Mouse (Mus musculus) lung, embryonic 15.5 days (tissue): ENCODE results near the gene Serpinb9. TPM values are rescaled to one million over a fixed set of nuclear protein-coding genes. Genes with fewer than 3 reads are reported as not detected.

Experiments used
- ATAC-seq: fragments of 200-750 bp; cut with Nextera tagmentation; 2 replicates; pipeline ENCODE4 v1.8.0; 2017; ENCODE audit warnings: moderate number of reproducible peaks, borderline replicate concordance; ENCODE audit not compliant: low FRiP score, low TSS enrichment; ENCODE audit errors: extremely low read depth
- H3K27ac ChIP-seq: fragments of 300-500 bp; sonication (generic); 2 replicates; pipeline ENCODE4 v1.5.1; 2015; ENCODE audit warnings: moderate library complexity, mild to moderate bottlenecking, inconsistent platforms
- H3K27me3 ChIP-seq: fragments of 300-500 bp; sonication (generic); 2 replicates; pipeline ENCODE4 v1.6.1; 2015; ENCODE audit warnings: inconsistent platforms
- H3K36me3 ChIP-seq: fragments of 300-500 bp; sonication (generic); 2 replicates; pipeline ENCODE4 v1.6.1; 2015; ENCODE audit warnings: inconsistent platforms
- H3K4me1 ChIP-seq: fragments of 300-500 bp; sonication (generic); 2 replicates; pipeline ENCODE4 v1.6.1; 2015; ENCODE audit warnings: inconsistent platforms
- H3K4me2 ChIP-seq: fragments of 300-500 bp; sonication (generic); 2 replicates; pipeline ENCODE4 v1.6.1; 2015; ENCODE audit warnings: inconsistent platforms, mild to moderate bottlenecking, moderate library complexity
- H3K4me3 ChIP-seq: fragments of 300-500 bp; sonication (generic); 2 replicates; pipeline ENCODE4 v1.5.1; 2015; ENCODE audit warnings: mild to moderate bottlenecking, inconsistent platforms
- H3K9ac ChIP-seq: fragments of 300-500 bp; sonication (generic); 2 replicates; pipeline ENCODE4 v1.6.1; 2015; ENCODE audit warnings: inconsistent platforms
- H3K9me3 ChIP-seq: fragments of 300-500 bp; sonication (generic); 2 replicates; pipeline ENCODE4 v1.6.1; 2016; ENCODE audit warnings: inconsistent platforms
- WGBS: fragments of 180-500 bp; shearing (Covaris S2); methylation state at CpG from one replicate; pipeline ENCODE4 v1.1.7; 2015; 5-methylcytosine and 5-hydroxymethylcytosine counted together
- polyA plus RNA-seq: library from polyadenylated mRNA; unstranded; fragments of >200 nt; fragmentation: Nextera tagmentation; extraction: Ambion mirVana; gene quantifications from 2 replicates; pipeline ENCODE4 v1.2.1, GENCODE M21; 2015

The Serpinb9 gene
- polyA plus RNA-seq, 1 experiment from 2014 or later = 36.3 TPM

DNA sequence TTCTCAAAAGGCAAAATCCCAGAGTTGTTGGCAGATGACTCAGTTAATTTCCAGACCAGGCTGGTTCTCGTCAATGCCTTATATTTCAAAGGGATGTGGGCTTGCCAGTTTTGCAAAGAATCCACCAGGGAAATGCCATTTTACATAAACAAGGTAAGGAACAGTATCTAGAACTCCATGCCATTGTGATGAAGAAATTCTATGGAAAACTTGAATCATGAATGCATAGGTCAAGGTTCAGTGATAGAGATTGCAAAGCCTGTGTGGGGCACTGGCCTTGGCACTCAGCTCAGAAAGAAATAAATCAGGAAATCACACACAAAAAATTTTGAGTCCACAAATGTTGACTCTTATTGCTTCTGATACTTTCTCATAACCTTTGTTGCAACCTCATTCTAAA is 32.5 kb downstream of the Serpinb9 start:
- Histone ChIP-seq H3K9ac (no peak overlapping the region), H3K36me3 (no peaks in the 10 kb centered on the region), H3K27me3 (no peaks in the 10 kb centered on the region), H3K4me1 (no peaks in the 10 kb centered on the region), H3K4me2 (no peak overlapping the region), H3K9me3 (no peaks in the 10 kb centered on the region), H3K4me3 (no peak overlapping the region), H3K27ac (no peak overlapping the region)
- WGBS = 56% methylated on average over 1 of the region's 1 CpGs
- no peak for ATAC-seq

DNA sequence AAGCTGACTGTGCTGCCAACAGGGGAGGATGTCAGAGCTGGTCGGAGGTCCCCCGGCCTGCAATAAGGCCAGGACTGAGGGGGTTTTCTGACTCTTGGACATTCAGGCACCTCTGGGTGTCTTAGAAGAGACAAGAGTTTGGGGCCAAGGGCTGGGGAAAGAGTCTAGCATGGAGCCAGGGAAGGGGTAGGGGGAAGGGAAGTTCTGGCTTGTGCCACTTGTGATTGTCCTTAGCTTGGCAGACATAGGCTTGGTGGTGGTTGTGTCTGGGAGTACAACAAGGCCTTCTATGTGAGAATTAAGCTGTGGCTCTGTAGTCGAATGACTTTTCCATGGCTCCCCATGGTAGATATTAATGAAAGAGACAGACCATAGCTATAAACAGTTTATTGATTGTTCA is 40.5 kb downstream of the Serpinb9 start:
- no peak overlapping the region for H3K9ac ChIP-seq
- H3K27me3 ChIP-seq = no peaks in the 10 kb centered on the region
- H3K4me3 ChIP-seq = no peak overlapping the region
- H3K9me3 ChIP-seq = no peaks in the 10 kb centered on the region
- H3K27ac ChIP-seq = no peak overlapping the region
- no peaks in the 10 kb centered on the region for H3K4me1 ChIP-seq
- WGBS = 97% methylated on average over 3 of the region's 3 CpGs
- H3K4me2 ChIP-seq = no peak overlapping the region
- no peaks in the 10 kb centered on the region for H3K36me3 ChIP-seq
- ATAC-seq = no peak

DNA sequence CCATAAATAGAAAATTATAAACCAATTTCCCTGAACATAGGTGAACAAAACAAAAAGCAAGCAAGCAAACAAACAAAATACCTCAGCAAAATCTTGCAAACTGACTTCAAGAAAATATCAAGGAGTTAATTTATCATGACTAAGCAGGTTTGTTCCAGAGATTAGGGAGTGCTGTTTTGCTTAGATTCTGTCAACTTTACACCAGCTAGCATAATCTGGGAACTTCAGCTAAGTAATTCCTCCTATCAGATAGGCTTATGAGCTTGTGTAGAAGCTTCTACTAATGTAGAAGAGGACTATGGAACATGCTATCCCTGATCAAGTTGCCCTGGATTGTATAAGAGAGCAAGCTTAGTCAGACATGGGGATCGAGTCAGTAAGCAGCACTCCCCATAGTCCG is 44.2 kb downstream of the Serpinb9 start:
- no peak for ATAC-seq
- Histone ChIP-seq H3K4me1 (no peaks in the 10 kb centered on the region), H3K27ac (no peak overlapping the region), H3K9me3 (no peaks in the 10 kb centered on the region), H3K36me3 (no peaks in the 10 kb centered on the region), H3K27me3 (no peaks in the 10 kb centered on the region), H3K4me2 (no peak overlapping the region), H3K4me3 (no peak overlapping the region), H3K9ac (no peak overlapping the region)
- 92% methylated on average over 2 of the region's 2 CpGs for WGBS

- Histone ChIP-seq H3K4me2 (no peak overlapping the region), H3K36me3 (no peaks in the 10 kb centered on the region), H3K4me1 (no peaks in the 10 kb centered on the region), H3K27ac (no peak overlapping the region), H3K9ac (no peak overlapping the region), H3K27me3 (no peaks in the 10 kb centered on the region), H3K9me3 (no peaks in the 10 kb centered on the region), H3K4me3 (no peak overlapping the region)
- no peak for ATAC-seq
- WGBS = 68% methylated on average over 4 of the region's 4 CpGs
Measured at GRCm38 (mm10) chr13:33048187-33048586, 45.1 kb downstream of the Serpinb9 start.

GRCm38 (mm10) chr13:33051697-33052096 is 48.6 kb downstream of the Serpinb9 start:
- no peak for ATAC-seq
- no peaks in the 10 kb centered on the region for H3K36me3 ChIP-seq
- H3K4me3 ChIP-seq = no peak overlapping the region
- H3K27me3 ChIP-seq = no peaks in the 10 kb centered on the region
- 34% methylated on average over 3 of the region's 3 CpGs for WGBS
- no peak overlapping the region for H3K27ac ChIP-seq
- H3K4me1 ChIP-seq = no peaks in the 10 kb centered on the region
- H3K4me2 ChIP-seq = no peak overlapping the region
- no peaks in the 10 kb centered on the region for H3K9me3 ChIP-seq
- H3K9ac ChIP-seq = no peak overlapping the region

DNA sequence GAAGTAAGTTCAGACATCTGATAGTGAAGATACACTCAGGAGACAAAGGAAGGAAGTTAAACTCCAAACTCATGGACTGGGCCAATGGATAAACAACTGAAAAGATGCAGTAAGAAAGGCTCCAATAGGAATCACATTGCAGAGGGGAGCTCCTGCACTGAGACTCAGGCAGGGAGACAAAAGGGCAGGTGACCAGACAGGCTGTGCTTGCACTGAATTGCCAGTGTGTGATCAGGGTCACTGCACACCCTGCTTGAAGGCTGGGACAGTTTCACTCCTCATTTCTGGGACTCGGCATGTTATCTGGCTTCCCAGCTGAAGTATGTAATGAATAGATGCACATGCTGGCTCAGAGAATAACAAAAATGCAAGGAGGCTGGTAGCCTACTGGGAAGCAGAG is 60.0 kb downstream of the Serpinb9 start:
- no peak overlapping the region for H3K27ac ChIP-seq
- H3K4me3 ChIP-seq = no peak overlapping the region
- H3K27me3 ChIP-seq = no peaks in the 10 kb centered on the region
- H3K4me1 ChIP-seq = no peaks in the 10 kb centered on the region
- H3K9ac ChIP-seq = no peak overlapping the region
- 57% methylated on average over 1 of the region's 1 CpGs for WGBS
- H3K9me3 ChIP-seq = no peaks in the 10 kb centered on the region
- ATAC-seq = no peak
- H3K36me3 ChIP-seq = no peaks in the 10 kb centered on the region
- no peak overlapping the region for H3K4me2 ChIP-seq

Other genes with a start within 250 kb of the Serpinb9 start
- gene Mylk4, start 219.3 kb upstream of the Serpinb9 start, polyA plus RNA-seq = 0.10 and 0.19 TPM in 2 replicates
- gene Wrnip1, start 201.2 kb upstream of the Serpinb9 start, polyA plus RNA-seq = 29.9 and 30.5 TPM in 2 replicates
- gene D930007J09Rik, start 200.4 kb upstream of the Serpinb9 start, polyA plus RNA-seq = not detected in 2 replicates
- 5.8 and 8.9 TPM in 2 replicates for gene Serpinb1a, start 152.1 kb upstream of the Serpinb9 start, polyA plus RNA-seq
- gene Serpinb1c, start 105.0 kb upstream of the Serpinb9 start, polyA plus RNA-seq = not detected in 2 replicates
- gene Serpinb6b, start 38.0 kb upstream of the Serpinb9 start, polyA plus RNA-seq = 34.5 and 34.6 TPM in 2 replicates
- gene Serpinb9b, start 24.2 kb downstream of the Serpinb9 start, polyA plus RNA-seq = 0.15 and 0.19 TPM in 2 replicates
- 0.43 TPM in 1 of 2 replicates, not detected in the other for gene Serpinb1b, start 75.3 kb downstream of the Serpinb9 start, polyA plus RNA-seq
- gene Serpinb9c, start 156.5 kb downstream of the Serpinb9 start, polyA plus RNA-seq = not detected in 2 replicates
- gene Serpinb9d, start 189.7 kb downstream of the Serpinb9 start, polyA plus RNA-seq = not detected in 2 replicates
- gene Serpinb9e, start 246.4 kb downstream of the Serpinb9 start, polyA plus RNA-seq = not detected in 2 replicates